Mouse (Mus musculus): Measurements from ENCODE around the gene Cct7.

Gene Cct7

DNA sequence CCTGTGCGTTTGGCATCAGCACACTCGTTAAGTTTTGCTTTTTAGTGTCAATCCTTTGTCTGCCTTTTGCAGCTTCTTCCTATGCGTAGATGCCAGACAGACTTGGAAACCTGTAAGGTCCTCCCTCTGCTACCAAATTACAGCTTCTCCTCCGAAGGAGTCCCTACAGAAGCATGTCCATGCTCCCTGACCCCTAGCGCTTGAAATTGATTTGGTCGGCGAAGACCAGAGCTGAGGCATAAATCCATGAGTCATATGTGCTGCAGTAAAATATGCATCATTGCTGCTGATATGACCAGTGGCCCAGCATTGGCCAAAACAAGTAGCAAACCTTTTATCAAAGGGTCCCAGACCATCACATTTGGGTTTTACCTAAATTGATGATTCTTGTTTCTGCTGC is 1.5 kb downstream of the Cct7 start:
- peak; percentile 75 for DNase-seq (ENCODE audit: low read depth)

GRCm38 (mm10) chr6:85459621-85460020 is 8.3 kb downstream of the Cct7 start:
- no peak for DNase-seq (ENCODE audit: low read depth)

DNA sequence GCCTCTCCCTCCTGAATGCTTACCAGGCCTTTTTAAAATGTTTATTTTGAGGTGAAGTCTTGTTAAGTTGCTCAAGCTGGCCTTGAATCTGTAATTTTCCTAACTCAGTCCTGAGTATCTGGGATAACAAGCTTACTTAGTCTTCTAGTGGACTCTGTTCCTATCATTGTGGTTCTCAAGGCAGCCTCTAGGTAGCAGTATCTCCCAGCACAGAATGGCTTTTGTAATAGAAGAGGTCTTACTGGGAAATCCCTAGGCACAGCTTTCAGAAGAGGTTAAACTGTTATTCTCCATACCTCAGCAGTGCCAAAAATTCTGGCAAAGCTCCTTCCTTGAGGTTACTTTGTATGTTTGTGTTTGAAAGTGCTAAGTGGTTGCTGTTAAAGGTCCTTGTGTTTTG is 14.1 kb downstream of the Cct7 start:
- DNase-seq (ENCODE audit: low read depth) = peak; percentile 41

DNA sequence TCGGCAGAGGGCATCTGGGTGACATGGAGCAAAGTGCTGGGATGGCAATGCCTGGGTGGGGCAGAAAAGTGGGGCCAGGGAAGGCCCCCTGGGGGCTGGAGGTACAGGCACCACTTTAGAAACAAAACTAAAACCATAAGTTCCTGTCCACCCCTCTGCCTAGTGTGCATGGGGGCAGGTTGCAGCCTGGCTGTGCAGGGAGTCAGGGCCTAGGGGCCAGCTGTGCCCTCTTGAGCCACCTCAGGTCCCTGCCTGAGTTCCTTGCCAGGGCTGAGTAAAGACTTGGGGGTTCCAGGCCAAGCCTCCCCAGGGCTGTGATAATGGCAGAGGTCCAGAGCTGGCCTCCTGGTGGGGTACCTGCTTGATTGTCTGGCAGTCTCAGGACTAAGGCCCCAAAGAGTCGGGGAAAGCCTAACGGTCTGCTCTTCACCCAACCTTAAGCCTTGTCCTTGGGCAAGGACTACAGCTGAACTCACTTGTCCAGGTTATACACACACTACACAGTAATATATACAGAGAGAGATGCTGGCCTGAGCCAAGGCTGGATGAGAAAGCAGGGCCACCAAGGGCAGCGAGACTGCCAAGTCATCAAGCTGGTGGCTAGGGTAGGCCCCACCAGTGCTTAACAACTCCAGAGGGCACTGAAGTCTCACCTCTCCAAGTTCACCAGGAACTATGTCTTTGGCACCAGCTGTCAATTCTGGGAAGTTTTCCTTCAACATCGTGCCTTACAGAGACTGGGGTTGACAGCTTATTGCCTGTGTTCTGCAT is 18.5 kb downstream of the Cct7 start:
- DNase-seq (ENCODE audit: low read depth) = peak; percentile 10

GRCm38 (mm10) chr6:85471962-85472361 is 20.6 kb downstream of the Cct7 start:
- DNase-seq (ENCODE audit: low read depth) = no peak

DNA sequence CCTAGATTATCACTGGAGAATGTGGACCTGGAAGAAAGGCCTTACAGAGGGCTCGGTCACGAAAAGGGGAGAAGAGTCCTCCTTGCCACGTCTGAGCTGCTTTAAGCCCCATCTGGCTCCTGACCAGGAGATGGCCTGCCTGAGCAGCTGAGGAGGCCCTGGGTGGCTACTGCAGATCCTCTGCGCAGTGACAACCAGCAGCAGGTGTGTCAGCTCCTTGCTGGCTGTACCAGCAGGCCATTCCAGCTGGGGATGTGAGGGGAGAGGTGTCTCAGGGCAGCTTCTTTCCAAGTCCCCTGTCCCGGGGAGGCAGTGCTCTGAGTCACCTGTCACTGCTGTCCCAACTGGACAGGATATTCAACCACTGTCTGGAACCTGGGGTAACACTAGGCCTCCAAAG is 21.2 kb downstream of the Cct7 start:
- DNase-seq (ENCODE audit: low read depth) = no peak

DNA sequence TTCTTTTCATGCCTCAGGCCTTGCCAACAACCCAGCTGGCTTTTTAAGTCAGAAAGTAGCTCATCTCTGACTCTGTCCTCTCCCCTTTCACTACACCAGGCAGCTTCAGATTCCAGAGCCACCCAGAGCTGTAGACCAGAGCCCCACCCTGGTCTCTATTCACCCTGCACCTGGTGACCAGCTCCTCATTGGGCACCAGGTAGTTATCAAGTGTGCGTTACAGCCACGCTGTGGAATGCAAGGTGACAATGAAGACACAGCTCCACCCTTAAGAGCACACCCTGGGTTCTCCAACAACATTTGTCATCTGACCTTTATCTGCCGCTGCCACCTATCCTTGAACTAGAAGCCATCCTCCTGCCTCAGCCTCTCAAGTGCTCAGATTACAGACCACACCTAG is 24.3 kb downstream of the Cct7 start:
- DNase-seq (ENCODE audit: low read depth) = no peak

GRCm38 (mm10) chr6:85477366-85477917 is 26.1 kb downstream of the Cct7 start:
- peak; percentile 32 for DNase-seq (ENCODE audit: low read depth)

GRCm38 (mm10) chr6:85478416-85478815 is 27.1 kb downstream of the Cct7 start:
- no peak for DNase-seq (ENCODE audit: low read depth)

DNA sequence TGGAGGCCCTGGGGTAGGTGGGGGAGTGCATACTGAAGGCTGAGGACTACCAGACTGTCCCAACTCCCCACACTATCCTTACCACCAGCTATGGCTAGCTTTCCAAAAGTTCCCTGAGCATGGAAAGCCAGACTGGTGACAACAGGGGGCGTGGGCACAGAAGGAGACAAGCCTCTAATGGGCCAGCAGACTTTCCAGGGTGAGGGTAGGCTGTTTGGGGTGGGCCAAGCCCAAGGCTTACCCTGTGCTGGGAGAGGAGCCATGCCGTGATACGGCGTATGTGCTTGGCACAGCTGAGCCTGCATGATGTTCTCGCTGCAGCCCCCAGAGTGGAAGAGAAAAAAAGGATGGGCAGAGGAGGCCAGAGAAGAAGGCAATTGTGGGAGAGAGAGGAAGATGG is 28.7 kb downstream of the Cct7 start:
- DNase-seq (ENCODE audit: low read depth) = no peak

GRCm38 (mm10) chr6:85480685-85481084 is 29.4 kb downstream of the Cct7 start:
- no peak for DNase-seq (ENCODE audit: low read depth)

- no peak for DNase-seq (ENCODE audit: low read depth)
Measured at GRCm38 (mm10) chr6:85483843-85484721, 32.8 kb downstream of the Cct7 start.

DNA sequence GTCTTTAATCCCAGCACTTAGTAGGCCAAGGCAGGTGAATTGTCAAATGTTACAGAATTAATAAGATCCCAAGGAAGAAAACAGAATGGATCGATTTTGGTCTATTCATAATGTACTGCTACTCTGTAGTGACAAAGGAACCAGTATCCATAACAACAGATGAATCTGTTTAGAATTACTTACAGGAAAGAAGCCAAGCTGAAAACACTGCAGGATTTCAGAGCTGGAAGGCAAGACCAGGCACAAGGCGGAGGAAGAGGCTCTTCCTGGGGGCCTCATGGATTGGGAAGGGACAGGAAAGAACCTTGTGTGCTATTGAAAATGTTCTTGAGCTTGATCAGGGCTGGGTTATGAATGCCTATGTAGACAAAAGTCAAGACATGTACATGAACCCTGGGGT is 34.4 kb downstream of the Cct7 start:
- DNase-seq (ENCODE audit: low read depth) = no peak

- no peak for DNase-seq (ENCODE audit: low read depth)
Measured at GRCm38 (mm10) chr6:85488510-85488909, 37.2 kb downstream of the Cct7 start.

DNA sequence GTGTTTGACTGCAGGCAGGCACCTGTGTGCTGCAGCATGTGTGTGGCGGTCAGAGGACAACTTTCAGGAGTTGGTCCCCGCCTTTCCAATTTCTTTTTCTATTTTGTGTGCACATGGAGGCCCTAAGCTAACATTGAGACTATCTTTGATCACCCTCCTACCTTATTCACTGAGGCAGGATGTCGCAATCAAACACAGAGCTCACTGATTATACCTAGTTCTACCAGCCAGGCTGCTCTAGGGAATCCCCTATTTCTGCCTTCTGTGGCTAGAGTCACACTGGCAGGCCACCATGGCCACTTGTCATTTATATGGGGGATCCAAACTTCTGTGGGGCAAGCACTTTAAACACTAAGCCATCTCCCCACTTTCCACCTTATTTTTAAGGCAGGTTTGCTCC is 38.4 kb downstream of the Cct7 start:
- DNase-seq (ENCODE audit: low read depth) = no peak

DNA sequence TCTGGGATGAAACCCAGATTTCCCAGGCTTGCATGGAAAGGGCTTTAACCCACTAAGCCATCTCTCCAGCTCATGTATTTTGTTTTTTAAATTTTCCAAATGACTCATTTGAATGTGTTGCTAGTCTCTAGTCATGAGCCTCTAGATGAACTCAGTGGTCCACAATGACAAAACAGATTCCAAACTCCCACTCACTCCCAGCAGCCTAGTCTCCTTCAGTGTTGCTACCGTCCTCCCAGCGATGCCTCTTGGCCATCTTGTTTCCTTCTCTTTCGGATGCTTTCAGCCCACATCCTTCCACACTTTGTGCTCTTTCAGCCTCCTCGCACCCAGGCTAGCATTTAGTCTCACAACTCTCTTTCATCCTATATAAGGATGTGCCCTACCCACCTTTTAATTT is 38.9 kb downstream of the Cct7 start:
- no peak for DNase-seq (ENCODE audit: low read depth)

- DNase-seq (ENCODE audit: low read depth) = no peak
Measured at GRCm38 (mm10) chr6:85491606-85492005, 40.3 kb downstream of the Cct7 start.

GRCm38 (mm10) chr6:85496976-85497375 is 45.7 kb downstream of the Cct7 start:
- no peak for DNase-seq (ENCODE audit: low read depth)

GRCm38 (mm10) chr6:85498147-85498546 is 46.8 kb downstream of the Cct7 start:
- no peak for DNase-seq (ENCODE audit: low read depth)

- DNase-seq (ENCODE audit: low read depth) = peak; percentile 26
Measured at GRCm38 (mm10) chr6:85500416-85500815, 49.1 kb downstream of the Cct7 start.

- DNase-seq (ENCODE audit: low read depth) = no peak
Measured at GRCm38 (mm10) chr6:85501571-85502102, 50.3 kb downstream of the Cct7 start.

- no peak for DNase-seq (ENCODE audit: low read depth)
Measured at GRCm38 (mm10) chr6:85502103-85502910, 51.0 kb downstream of the Cct7 start.

All from 416B (cell line).